Comparison of ENCODE assay signal across 9 mouse cellular contexts in the genomic region with DNA sequence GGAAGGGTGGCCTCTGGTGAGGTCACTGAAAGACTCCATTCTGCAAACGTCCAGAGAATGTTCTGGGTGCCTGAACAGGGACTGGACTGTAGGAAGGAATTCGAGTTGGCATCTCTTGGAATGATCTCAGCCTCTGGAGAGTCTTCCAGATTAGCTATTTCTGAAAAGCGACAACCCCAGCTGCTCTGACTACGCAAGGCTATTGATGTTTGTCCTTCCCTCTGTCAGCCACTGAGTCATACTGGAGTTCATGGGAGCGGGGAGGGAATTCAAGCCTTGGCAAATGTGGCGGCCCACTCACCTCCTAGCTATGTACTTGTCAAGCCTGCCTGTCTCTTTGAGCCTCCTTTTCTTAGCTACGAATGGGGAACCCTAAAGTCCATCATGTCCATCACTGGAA.
DNase-seq lines count a peak whose midpoint lies in the region; ATAC-seq lines count a peak whose summit lies in the region.
"Had no signal": no experiment of that assay in that cellular context is flagged by ENCODE, and none has a peak within 500 bp of the region (broad histone marks: within the 10 kb centered on the region; RNA-seq: fewer than 3 reads in every experiment).

No protein-coding gene starts in this region.

- DNase-seq in frontal cortex, postnatal 25 days (ENCODE audit: low spot score in 2 of 2), result no peak
- peak; percentile 77 for DNase-seq in NIH3T3 (ENCODE audit: low read depth)
- DNase-seq in gastrocnemius, adult 18-20 months (ENCODE audit: low spot score), result peak; percentile 58
- peak; percentile 60 for DNase-seq in lung, postnatal 10 days
- no peak for DNase-seq in B cell, adult 2 months
- DNase-seq in cerebellum, postnatal 36 days, result no peak
- no peak for DNase-seq in yolk sac, embryonic 10.5 days (ENCODE audit: low spot score)
- DNase-seq: cerebellum, adult 18-20 months had no signal

- 0 out of 2 replicates have a peak, but pooled peaks have one; percentile 18 for ATAC-seq in frontal cortex, adult (ENCODE audit: low TSS enrichment)

Comparison
In these comparisons a context has a peak if more than half of its experiments do, and no peak if none do; other contexts are left out.
1. DNase-seq: peak in NIH3T3 (single experiment), gastrocnemius, adult 18-20 months (single experiment) and lung, postnatal 10 days (single experiment); none in frontal cortex, postnatal 25 days (0 of 2), B cell, adult 2 months (0 of 2), cerebellum, postnatal 36 days (0 of 2) and yolk sac, embryonic 10.5 days (single experiment).